Mouse (Mus musculus) layer of hippocampus, postnatal 36 days (tissue): ENCODE data around the gene Olfr718-ps1. TPM values are rescaled to one million over a fixed set of nuclear protein-coding genes. Genes with fewer than 3 reads are reported as not detected.
"Not testable (repeated sequence)": the region's sequence is repeated elsewhere in the genome, so short reads cannot be mapped to it uniquely, and the experiment has no call there.

Source experiments
- DNase-seq, 2 experiments: peaks; one replicate each; pipeline ENCODE4 v3.0.0; 2022
- total RNA-seq, 2 experiments: library from RNA; stranded (reverse); gene quantifications; 2 replicates each; pipeline ENCODE4 v1.2.3; 2021

Gene Olfr718-ps1
- total RNA-seq: under 1 TPM in 1 of 2 experiments, not detected in 1; 0.20 TPM

- no peak for DNase-seq
Measured at GRCm38 (mm10) chr5:143147481-143147880, at the start of gene Olfr718-ps1. Gene Olfr718-ps1, minus strand, starts transcription at chr5:143147581.

GRCm38 (mm10) chr5:143196506-143196905 lies 49.1 kb upstream of the Olfr718-ps1 start:
- no peak for DNase-seq

DNA sequence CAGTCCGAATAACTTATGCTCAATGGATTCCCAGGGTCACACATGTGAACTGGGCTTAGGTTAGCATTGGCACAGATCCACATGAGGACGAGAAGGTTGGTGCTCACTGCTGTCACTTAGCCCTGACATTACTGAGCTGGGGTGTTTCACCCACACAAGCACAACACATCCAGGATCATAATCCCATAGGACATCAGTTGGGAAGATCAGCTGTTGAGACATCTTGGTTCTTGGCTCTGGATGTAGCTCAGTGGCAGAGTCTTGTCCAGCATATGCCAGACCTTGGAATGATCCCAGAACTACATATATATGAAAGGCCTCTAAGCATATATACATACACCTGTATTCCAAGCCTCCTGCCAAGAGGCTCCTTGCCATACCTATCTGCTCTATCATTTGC lies 47.8 kb upstream of the Olfr718-ps1 start:
- no peak for DNase-seq

DNA sequence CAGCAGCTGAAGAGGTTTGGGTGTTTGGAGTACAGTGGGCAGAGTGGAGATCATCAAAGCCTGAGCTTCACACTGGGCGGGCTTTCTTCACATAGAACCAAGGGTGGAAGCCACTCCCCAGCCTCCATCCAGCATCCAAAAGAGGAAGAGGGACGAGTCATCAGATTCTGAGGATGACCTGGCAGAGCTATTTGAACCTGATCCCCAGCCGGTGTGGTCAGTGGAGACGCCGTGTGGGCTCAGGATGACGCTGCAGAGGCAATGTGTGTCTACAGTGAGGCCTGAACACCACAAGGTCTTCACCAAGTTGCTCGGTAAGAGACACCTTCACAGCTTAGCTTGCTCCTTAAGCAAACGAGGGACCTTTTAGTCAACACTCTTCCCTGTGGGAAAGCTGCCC lies 47.4 kb upstream of the Olfr718-ps1 start:
- DNase-seq: not testable (repeated sequence)

GRCm38 (mm10) chr5:143192806-143193205 lies 45.4 kb upstream of the Olfr718-ps1 start:
- no peak for DNase-seq

DNA sequence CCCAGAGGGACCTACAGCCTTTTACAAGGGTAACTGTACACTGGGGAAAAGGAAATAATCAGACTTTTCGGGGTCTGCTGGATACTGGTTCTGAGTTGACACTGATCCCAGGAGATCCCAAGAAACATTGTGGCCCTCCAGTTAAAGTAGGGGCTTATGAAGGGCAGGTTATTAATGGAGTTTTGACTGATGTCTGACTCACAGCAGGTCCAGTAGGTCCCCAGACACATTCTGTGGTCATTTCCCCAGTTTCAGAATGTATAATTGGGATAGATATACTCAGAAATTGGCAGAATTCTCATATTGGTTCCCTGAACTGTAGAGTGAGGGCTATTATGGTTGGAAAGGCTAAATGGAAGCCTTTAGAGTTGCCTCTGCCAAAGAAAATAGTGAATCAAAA lies 40.6 kb upstream of the Olfr718-ps1 start:
- DNase-seq: not testable (repeated sequence)

GRCm38 (mm10) chr5:143180255-143181076 lies 33.1 kb upstream of the Olfr718-ps1 start, which contains the start of the genes Rbak and Spdye4b:
Gene Rbak, minus strand, starts transcription at chr5:143180775.
Gene Spdye4b, plus strand, starts transcription at chr5:143181017.
- peak; percentile 93 to 95 for DNase-seq

- no peak for DNase-seq
Measured at GRCm38 (mm10) chr5:143179179-143179578, 31.8 kb upstream of the Olfr718-ps1 start.

DNA sequence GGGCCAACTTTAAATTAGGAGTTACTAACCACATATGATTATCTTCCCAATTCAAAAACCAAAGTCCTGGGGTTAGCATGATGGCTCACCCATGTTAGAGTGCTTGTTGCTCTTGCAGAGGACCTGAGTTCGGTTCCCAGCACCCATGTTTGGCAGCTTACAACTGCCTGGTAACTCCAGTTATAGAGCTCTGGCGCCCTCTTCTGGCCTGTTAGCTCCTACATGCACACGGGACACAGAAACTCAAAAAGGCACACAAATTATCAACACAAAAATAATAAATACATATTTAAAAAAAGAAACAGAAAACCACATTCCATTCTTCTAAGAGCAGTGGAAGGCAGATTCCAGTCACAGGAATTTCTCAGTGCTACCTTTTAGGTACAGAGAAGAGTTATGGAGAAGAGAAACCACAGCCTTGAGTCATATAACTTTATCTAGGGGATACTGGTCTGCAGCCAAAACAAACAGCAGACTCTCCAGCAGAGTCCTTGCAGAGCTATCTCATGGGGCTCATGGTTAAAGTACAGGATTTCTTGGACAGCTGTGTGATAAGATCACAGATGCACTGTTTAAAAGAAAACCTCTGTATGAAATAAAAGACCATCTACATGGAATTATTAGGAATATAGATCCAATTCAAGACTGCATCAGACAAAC lies 30.3 kb upstream of the Olfr718-ps1 start:
- no peak for DNase-seq

GRCm38 (mm10) chr5:143175970-143176369 lies 28.6 kb upstream of the Olfr718-ps1 start:
- DNase-seq: no peak

GRCm38 (mm10) chr5:143165508-143166070 lies 18.2 kb upstream of the Olfr718-ps1 start:
- no peak for DNase-seq

DNA sequence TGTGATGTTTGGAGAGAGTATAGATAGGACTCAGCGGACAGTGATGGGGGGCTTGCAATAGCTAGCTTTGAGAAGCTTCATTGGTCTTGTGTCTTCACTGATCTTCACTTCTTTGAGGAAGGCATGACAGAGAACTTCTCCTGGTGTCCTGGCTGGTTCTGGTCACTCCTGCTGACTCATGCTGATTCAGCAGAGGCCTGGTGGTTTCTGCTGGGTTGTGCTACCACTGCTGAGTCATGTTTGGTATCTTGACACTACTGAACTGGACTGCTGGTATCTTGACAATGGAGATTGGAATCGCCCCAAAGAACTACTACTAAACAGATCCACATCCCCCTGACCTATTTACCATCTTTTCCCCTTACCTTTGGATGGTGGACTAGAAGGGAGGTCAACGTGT lies 8.2 kb upstream of the Olfr718-ps1 start:
- no peak for DNase-seq

DNA sequence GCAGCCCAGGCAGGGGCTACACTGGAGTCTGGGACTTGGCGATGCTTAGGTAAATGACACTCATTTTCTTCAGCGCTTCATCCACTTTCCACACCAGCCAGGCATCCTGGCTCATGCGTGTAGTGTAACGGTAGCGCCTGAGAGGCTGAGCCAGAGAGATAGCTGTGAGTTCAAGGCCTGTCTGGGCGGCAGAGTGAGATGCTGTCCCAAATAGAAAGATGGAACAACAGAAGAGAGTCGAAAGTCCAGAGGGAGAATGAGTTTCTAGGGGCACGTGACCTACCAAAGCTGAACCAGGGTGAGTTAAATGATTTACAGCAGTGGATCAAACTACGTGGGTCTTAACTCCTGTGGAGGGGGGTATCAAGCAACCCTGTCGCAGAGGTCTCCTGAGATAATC lies 6.4 kb upstream of the Olfr718-ps1 start:
- DNase-seq: no peak

DNA sequence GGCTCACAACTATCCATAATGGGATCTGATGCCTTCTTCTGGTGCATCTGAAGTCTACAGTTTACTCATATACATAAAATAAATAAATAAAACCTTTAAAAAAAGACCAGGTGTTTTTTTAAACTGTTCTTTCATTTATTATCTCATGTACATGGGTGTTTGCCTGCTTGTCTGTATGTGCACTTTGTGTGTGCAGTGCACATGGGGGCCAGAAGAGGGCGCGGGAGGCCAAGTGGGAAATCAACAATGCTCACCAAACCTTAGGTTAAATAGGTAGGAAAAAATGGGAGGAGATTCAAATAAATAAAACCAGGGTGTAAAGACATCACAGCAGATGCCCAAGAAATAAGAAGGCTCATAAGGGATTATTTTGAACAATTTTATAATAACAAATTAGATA lies 2.7 kb upstream of the Olfr718-ps1 start:
- no peak for DNase-seq

DNA sequence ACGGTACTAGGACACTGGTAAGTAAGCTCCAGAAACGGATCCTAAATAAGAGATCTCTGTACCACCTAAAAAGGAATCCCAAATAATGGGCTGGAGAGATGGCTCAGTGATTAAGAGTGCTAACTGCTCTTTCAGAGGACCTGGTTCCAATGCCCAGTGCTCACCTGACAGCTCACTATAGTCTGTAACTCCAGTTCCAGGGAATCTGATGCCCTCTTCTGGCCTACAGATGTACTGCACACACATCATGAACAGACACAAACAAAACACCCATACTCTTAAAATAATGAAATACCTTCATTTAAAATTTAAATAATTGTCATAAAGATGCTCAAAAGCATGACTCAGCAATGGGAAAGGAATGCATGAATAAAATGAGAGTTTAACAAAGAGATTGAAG lies 2.2 kb upstream of the Olfr718-ps1 start:
- DNase-seq: no peak

DNA sequence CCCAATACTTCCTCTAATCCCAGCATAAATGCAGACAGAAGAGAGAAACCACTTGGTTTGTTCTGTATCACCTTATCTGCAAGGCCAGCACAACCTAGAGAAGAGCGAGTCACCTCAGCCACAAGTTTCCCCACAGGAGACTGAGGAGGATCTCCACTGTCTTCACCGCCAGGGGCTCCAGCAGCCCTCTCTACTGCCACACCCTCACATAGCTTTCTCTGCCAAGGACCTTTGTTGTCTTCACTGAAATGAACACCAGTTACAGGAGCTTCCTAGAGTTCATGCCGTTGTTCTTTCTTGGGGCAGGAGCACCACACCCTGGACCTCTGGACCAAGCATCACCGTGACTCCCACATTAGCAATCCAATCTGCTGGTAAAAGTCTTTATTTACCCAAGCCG lies 1.3 kb upstream of the Olfr718-ps1 start:
- no peak for DNase-seq

DNA sequence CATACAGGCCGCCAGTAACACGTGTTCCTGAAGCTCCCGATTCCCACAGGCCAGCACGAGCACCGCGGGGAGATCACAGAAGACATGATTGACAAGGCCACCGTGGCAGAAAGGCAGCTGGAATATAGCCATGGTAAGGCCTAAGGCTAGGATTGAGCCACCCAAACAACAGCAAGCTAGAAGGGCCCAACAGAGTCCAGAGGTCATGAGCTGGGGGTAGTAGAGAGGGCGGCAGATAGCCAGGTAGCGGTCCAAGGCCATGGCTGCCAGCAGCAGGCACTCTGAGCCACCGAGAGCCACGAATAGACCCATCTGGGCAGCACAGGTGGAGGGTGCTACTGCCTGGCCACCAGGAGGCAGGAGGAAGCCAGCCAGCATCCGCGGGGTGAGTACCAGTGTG lies 9.8 kb downstream of the Olfr718-ps1 start:
- no peak for DNase-seq

GRCm38 (mm10) chr5:143135042-143135441 lies 12.3 kb downstream of the Olfr718-ps1 start:
- DNase-seq: no peak

GRCm38 (mm10) chr5:143134216-143135010 lies 13.0 kb downstream of the Olfr718-ps1 start:
- not testable (repeated sequence) for DNase-seq

DNA sequence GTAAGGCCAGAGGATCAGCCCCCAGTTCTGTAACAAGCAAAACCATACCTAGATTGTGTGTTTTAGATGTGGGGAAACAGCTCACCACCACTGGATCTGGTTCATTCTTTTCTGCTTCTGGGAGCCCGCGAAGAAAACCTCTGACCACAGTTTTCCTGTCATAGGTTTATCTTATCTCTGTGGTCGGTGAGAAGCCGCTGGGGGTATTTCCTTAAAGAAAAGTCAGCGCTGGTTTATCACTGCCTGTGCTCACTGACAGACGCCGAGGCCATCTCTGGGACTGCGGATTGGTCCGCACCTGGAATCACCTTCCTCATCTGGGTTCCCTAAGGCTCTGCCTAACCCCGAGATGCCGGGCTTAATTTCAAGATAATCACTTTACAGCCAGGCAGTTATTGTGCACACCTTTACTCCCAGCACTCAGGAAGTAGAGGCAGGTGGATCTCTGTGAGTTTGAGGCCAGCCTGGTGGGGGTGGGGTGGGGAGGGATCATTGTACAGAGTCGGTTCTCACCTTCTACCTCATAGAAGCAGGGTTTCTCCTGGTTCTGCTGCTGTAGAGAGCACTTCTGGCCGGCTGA lies 14.4 kb downstream of the Olfr718-ps1 start:
- no peak for DNase-seq

DNA sequence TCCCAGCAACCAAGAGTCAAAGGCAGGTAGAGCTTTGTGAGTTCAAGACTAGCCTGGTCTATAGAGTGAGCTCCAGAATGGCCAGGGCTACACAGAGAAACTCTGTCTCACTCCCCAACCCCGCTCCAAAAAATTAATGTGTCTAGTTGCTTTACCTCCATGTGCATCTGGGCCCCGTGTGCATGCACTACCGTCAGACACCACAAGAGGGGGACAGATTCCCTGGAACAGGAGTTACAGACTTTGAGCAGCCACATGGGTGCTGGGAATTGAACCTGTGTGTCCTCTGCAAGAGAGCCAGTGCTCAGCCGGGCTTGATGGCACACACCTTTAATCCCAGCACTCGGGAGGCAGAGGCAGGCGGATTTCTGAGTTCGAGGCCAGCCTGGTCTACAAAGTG lies 17.0 kb downstream of the Olfr718-ps1 start:
- DNase-seq: no peak

GRCm38 (mm10) chr5:143129101-143129500 lies 18.3 kb downstream of the Olfr718-ps1 start:
- no peak for DNase-seq
